Mouse (Mus musculus): ENCODE measurements around the gene Pgbd5. TPM values are rescaled to one million over a fixed set of nuclear protein-coding genes. Genes with fewer than 3 reads are reported as not detected.
A peak's percentile ranks its signal among the peaks of the same experiment; 100 is the strongest.

Gene Pgbd5
- total RNA-seq, 2 experiments from 2014 or later: 3.5 to 4.5 TPM

- DNase-seq: peak; percentile 70 to 82
These were observed 92.5 kb downstream of the Pgbd5 start for GRCm38 (mm10) chr8:124346852-124347523.

- DNase-seq: no peak
These were observed 94.4 kb downstream of the Pgbd5 start for GRCm38 (mm10) chr8:124345098-124345497.

GRCm38 (mm10) chr8:124343991-124344390 is 95.5 kb downstream of the Pgbd5 start:
- DNase-seq: no peak

- DNase-seq: no peak
These were observed 96.3 kb downstream of the Pgbd5 start for GRCm38 (mm10) chr8:124343151-124343550.

DNA sequence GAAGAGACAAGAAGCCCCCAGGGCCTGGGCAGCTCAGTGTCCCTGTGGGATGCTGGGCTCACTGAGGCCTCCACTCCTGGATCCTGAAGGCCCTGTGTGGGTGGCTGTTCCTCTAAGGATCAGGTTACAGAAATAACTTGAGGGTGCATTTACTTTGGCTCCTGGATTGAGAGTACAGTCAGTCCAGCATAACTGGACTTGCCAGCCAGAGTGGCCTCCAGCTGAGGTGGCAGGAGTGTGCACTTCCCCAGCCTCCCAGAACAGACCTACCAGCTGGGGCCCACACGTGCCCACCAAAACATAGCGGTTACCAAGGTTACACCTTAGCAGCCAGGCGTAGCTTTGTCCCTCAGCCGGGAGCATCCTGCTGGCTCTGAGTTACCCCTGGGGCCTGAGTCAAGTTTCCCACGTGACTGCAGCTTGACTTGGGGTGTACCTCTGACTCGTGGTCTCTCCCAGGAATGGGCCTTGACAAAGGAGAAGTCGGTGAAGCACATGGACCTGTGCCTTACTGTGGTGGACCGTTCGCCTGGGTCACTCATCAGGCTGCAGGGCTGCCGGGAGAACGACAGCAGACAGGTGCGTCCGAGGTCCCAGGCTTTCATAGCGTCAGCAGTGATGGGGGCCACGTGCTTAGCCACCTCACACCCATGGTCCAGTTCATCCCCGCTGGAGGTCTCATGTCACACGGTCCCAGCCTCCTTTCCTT is 98.9 kb downstream of the Pgbd5 start:
- no peak for DNase-seq

GRCm38 (mm10) chr8:124339742-124340141 is 99.7 kb downstream of the Pgbd5 start:
- peak in 1 of 2 experiments; percentile 30 for DNase-seq

- no peak for DNase-seq
These were observed 103.2 kb downstream of the Pgbd5 start for GRCm38 (mm10) chr8:124336302-124336701.

GRCm38 (mm10) chr8:124331706-124332105 is 107.8 kb downstream of the Pgbd5 start:
- no peak for DNase-seq

- peak; percentile 60 to 81 for DNase-seq
These were observed 108.4 kb downstream of the Pgbd5 start for GRCm38 (mm10) chr8:124331094-124331493.

DNA sequence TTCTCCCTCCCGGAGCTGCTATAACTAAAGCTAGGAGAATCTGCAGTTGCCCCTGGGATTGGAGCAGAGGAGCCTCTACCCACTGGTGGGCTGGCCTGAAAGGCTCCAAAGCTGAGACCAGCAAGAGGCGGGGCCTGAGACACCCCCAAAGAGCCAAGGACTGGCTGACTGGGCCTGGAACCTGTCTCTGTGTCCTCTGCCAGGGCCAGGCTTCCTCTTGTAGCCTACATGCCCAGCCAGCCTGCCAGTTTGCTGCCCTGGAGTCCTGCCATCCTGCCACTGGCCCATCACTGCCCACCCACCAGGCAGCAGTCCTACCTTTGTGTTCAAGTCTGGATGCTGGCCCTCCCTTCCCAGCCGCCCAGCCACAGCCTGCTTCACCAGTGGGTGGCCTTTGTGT is 109.0 kb downstream of the Pgbd5 start:
- peak in 1 of 2 experiments; percentile 34 for DNase-seq

DNA sequence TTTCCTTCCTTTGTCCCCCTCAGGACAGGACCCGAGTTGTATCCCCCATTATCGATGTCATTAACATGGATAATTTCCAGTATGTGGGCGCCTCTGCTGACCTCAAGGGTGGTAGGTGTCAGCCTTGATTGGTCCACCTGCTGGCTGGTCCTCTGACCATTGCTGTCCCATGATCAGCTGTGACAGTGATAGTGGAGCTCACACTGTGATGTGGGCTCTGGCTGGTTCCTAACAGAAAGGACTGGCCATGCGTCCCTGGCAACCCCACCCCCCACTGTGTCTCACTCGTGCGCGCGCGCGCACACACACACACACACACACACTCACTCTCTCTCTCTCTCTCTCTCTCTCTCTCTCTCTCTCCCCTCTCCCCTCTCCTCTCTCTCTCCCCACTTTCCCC is 109.8 kb downstream of the Pgbd5 start:
- no peak for DNase-seq

DNA sequence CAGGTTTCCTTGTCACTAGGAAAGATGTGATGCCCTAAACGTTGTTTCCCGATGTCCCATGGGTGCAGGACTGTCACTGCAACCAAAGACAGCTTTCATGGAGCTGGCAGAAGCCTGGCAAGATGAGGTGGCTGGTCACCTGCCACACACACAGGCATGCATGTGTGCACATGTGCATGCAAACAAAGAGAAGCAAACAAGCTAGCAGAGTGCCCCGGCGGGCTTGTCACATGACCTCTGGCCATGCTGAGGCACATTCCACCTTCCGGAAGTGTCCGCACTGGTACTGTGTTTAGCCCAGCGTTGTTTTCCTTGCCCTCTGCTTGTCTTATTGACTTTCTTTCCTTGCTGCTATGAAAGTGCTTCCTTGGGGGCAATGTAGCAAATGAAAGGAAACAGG is 111.2 kb downstream of the Pgbd5 start:
- DNase-seq: no peak

DNA sequence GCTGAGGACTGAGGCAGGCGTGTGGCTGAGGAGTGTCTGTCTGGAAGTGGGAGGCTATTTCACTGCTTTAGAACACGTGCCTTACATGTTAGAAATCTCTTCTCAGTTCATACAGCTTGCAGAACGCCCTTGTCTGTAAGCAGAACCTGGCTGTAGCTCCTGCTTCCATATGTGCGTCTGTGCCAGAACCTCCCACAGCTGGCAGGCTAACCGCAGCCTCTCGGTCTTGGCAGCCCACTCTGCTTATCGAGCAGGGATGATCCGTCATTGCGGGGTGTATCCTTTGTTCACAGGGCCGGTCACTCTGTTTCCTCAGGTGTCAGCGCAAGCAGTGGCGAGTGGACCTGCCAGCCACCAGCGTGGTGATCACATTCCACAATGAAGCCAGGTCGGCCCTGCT is 116.1 kb downstream of the Pgbd5 start:
- DNase-seq: no peak

GRCm38 (mm10) chr8:124321227-124321840 is 118.1 kb downstream of the Pgbd5 start:
- no peak for DNase-seq

DNA sequence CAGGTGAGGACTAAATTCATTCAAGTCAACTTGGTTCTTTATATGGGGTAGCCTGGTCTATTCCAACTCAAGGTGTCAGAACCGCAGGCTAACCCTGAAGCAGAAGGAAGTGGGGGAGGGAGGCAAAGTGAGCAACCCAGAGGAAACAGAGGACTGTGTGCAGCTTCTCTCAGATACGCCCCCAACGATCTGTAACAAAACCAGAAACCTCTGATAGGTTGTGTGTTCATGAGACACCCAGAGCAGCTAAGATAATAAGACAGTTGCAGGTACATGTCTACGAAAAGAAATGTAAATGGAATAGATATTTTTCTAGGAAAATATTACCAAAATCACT is 120.2 kb downstream of the Pgbd5 start:
- DNase-seq: no peak

Other genes starting within 250 kb of the Pgbd5 start
- gene Galnt2, start 208.3 kb downstream of the Pgbd5 start, total RNA-seq (2021): 10 to 100 TPM; 58.1 to 62.7 TPM
- 10 to 100 TPM; 37.3 to 42.7 TPM for gene Cog2, start 81.1 kb upstream of the Pgbd5 start, total RNA-seq (2021)
- gene Agt, start 130.0 kb upstream of the Pgbd5 start, total RNA-seq (2021): 1 to 10 TPM; 3.7 to 4.0 TPM
- gene Capn9, start 136.5 kb upstream of the Pgbd5 start, total RNA-seq (2021): under 1 TPM in 1 of 2 experiments, not detected in 1; 0.72 TPM
- 10 to 100 TPM; 38.9 to 47.8 TPM for gene 2310022B05Rik, start 223.7 kb upstream of the Pgbd5 start, total RNA-seq (2021)